Mouse (Mus musculus) CH12.LX (cell line): ENCODE data around the gene Dlx6.

ENCODE experiments used
- CHD2 ChIP-seq: IDR thresholded peaks from 2 replicates; pipeline ENCODE4 v1.6.1; 2011; ENCODE audit warnings: low read length, improper control_type of control experiment
- CTCF ChIP-seq, 2 experiments: IDR thresholded peaks in 1 of 2; conservative IDR thresholded peaks in 1 of 2; 2 replicates each; pipeline ENCODE4 v1.5.1; 2011 to 2012; ENCODE audit warnings: low read depth in 2 of 2, low read length in 2 of 2, improper control_type of control experiment in 1 of 2, inconsistent platforms in 1 of 2, mild to moderate bottlenecking in 1 of 2, moderate library complexity in 1 of 2
- E2F4 ChIP-seq: IDR thresholded peaks from 2 replicates; pipeline ENCODE4 v1.6.1; 2011; ENCODE audit warnings: low read depth, low read length, improper control_type of control experiment; ENCODE audit not compliant: insufficient replicate concordance
- EP300 ChIP-seq: IDR thresholded peaks from 2 replicates; pipeline ENCODE4 v1.6.1; 2011; ENCODE audit warnings: low read length, improper control_type of control experiment
- KAT2A ChIP-seq: IDR thresholded peaks from 2 replicates; pipeline ENCODE4 v1.6.1; 2012; ENCODE audit warnings: low read length, improper control_type of control experiment, inconsistent platforms; ENCODE audit not compliant: insufficient replicate concordance
- MAFK ChIP-seq: IDR thresholded peaks from 2 replicates; pipeline ENCODE4 v1.6.1; 2011; ENCODE audit warnings: low read length, improper control_type of control experiment; ENCODE audit not compliant: insufficient replicate concordance
- MEF2A ChIP-seq: IDR thresholded peaks from 2 replicates; pipeline ENCODE4 v1.6.1; 2014; ENCODE audit warnings: low read depth, mild to moderate bottlenecking, inconsistent platforms, low read length, improper control_type of control experiment, borderline replicate concordance
- POLR2A ChIP-seq: IDR thresholded peaks from 2 replicates; pipeline ENCODE4 v1.6.1; 2011; ENCODE audit warnings: low read depth, mild to moderate bottlenecking, improper control_type of control experiment, low read length
- POLR2AphosphoS2 ChIP-seq: IDR thresholded peaks from 2 replicates; pipeline ENCODE4 v1.6.1; 2011; ENCODE audit warnings: low read depth, low read length, improper control_type of control experiment
- SIN3A ChIP-seq: IDR thresholded peaks from 2 replicates; pipeline ENCODE4 v1.6.1; 2012; ENCODE audit warnings: low read length, improper control_type of control experiment, inconsistent platforms
- SMC3 ChIP-seq: IDR thresholded peaks from 2 replicates; pipeline ENCODE4 v1.6.1; 2011; ENCODE audit warnings: low read depth, low read length, improper control_type of control experiment

DNA sequence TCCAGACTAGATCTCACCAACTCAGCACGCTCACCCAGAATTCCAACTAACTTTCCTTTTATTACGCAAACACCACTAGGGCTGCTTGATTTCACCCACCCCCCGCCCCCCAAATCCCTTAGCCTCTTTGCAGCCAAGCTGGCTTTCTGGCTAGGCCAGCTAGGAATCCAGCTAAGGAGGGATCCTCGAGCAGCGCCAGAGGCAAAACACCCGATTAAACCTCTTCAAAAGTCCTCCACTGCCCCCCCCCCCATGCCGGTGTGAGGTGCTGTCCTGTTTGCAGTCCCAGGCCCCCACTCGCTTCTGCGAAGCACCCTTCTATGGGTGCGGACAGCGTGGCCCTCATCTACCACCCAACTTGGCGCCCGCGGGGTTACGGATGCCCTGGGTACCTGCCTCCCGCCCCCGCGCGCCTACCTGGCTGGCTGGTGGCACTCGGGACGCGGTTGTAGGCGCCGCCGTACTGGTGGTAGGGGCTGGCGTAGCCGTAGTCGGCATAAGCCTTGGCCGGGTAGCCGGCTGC, 18.0 kb downstream of the Dlx6 start:
- no peak for TF ChIP-seq CTCF (conservative IDR thresholded peaks at IDR 0.05 in 1 of 2, IDR thresholded peaks at IDR 0.05 in 1 of 2; ENCODE audit: low read depth in 2 of 2, low read length in 2 of 2)
- no peak for TF ChIP-seq POLR2A
- no peak for TF ChIP-seq KAT2A
- no peak for TF ChIP-seq POLR2AphosphoS2
- no peak for TF ChIP-seq EP300
- TF ChIP-seq MAFK = no peak
- TF ChIP-seq E2F4 = no peak
- TF ChIP-seq SMC3 = no peak
- no peak for TF ChIP-seq SIN3A
- no peak for TF ChIP-seq MEF2A
- no peak for TF ChIP-seq CHD2
